Mouse (Mus musculus): ENCODE measurements around the gene Fam198b. TPM values are rescaled to one million over a fixed set of nuclear protein-coding genes. Genes with fewer than 3 reads are reported as not detected.
"Not testable (repeated sequence)": the region's sequence is repeated elsewhere in the genome, so short reads cannot be mapped to it uniquely, and the experiment has no call there.

Fam198b gene
- total RNA-seq, 2 experiments from 2014 or later = 4.8 to 5.8 TPM

DNA sequence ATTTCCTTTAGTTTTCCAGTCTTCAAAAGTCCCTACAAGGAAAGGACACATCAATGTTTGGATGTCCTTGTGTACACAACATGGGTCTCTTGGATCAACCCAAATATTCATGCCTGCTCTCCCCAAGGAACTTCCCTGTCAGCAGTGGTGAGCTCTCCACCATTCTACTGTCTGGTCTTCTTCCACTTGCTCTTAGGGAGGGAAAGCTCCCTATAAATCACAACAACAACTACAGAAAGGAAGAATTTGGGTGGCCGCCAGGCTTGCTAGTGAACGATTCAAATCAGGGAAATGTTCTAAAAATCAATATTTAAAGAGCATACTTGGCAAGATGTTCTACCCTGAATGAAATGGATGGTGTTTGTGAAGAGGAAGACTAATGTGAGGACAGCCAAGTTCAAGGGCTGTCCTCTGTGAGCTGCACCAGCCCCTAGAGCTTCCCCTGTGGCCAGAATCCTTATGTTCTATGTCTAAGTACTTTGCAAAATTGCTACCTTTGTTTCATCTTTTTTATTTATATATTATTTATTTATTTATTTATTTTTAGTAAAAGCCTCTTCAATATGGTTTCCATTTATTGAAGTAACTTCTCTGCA, 68.9 kb downstream of the Fam198b start:
- Histone ChIP-seq H3K27ac (no peak overlapping the region), H3K4me3 (no peak overlapping the region)
- DNase-seq (ENCODE audit: low spot score in 2 of 2) = no peak
- TF ChIP-seq CTCF (conservative IDR thresholded peaks at IDR 0.05) = no peak

DNA sequence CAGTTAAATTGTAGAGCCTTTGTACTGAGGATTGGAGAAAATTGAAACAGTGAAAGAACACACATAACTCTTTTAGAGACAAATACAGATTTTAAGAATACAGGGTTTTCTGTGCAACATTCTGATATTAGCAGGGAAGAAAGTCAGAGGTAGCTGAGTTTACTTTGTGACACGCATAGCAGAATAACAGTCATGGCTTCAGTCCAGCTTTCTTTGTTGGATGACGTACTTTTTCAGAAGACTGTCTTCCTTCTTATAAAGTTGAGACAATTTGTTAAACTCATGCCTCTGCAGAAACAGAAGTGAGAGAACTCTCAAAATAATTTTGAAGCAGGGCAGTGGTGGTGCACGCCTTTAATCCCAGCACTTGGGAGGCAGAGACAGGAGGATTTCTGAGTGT, 70.9 kb downstream of the Fam198b start:
- Histone ChIP-seq H3K27ac (no peak overlapping the region), H3K4me3 (no peak overlapping the region)
- no peak for DNase-seq (ENCODE audit: low spot score in 2 of 2)
- TF ChIP-seq CTCF (conservative IDR thresholded peaks at IDR 0.05) = no peak

DNA sequence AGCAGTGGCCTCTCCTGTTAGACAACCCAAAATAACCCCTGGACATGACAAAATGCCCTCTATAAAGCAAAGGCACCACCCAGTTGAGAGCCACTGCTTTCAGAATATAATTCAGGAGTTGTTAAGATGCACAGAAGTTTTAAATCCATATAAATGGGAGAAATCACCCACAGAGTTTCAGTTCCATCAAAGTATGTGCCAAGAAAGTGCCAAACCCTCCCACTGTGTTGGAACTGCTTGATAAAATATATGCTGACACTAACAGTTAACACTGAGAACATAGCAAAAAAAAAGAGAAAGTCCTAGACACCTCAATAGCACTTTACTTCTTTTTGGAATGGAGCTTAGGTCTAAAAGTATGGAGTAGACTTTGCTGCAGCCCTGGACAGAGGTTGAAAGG, 72.5 kb downstream of the Fam198b start:
- H3K4me3 ChIP-seq = no peak overlapping the region
- no peak for TF ChIP-seq CTCF (conservative IDR thresholded peaks at IDR 0.05)
- peak in 1 of 2 experiments; percentile 19 for DNase-seq (ENCODE audit: low spot score in 2 of 2)
- no peak overlapping the region for H3K27ac ChIP-seq

GRCm38 (mm10) chr3:79957752-79958151, 73.4 kb downstream of the Fam198b start:
- TF ChIP-seq CTCF (conservative IDR thresholded peaks at IDR 0.05) = no peak

DNA sequence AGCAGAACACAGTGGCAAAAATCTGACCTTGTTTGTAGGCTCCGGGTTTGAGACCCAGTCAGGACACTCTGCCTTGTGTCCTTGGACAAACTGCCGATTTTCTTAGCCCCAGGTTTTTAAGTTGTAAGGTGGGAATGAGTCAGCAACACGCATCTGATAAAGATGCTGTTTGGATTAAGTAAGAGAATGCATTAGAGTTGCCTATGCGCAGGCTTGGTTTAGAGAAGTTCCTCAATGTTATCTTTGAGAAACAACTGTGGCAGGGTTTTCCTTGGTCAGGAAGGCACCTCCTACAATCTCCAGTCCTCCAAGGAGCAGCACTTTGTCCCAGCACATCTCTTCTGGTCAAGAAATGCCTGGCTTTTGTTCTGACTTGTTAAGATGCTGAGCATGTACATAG, 82.4 kb downstream of the Fam198b start:
- DNase-seq (ENCODE audit: low spot score in 2 of 2) = no peak
- H3K27ac ChIP-seq = no peak overlapping the region
- H3K4me3 ChIP-seq = no peak overlapping the region
- no peak for TF ChIP-seq CTCF (conservative IDR thresholded peaks at IDR 0.05)

More at GRCm38 (mm10) chr3:79957752-79958151, 73.4 kb downstream of the Fam198b start:
- no peak for DNase-seq (ENCODE audit: low spot score in 2 of 2)
- Histone ChIP-seq H3K27ac (peak overlapping the region; percentile 40; the same call in 1 of the 2 replicates), H3K4me3 (no peak overlapping the region)

GRCm38 (mm10) chr3:79967346-79967745, 83.0 kb downstream of the Fam198b start:
- TF ChIP-seq CTCF (conservative IDR thresholded peaks at IDR 0.05) = no peak
- Histone ChIP-seq H3K27ac (no peak overlapping the region), H3K4me3 (no peak overlapping the region)
- DNase-seq (ENCODE audit: low spot score in 2 of 2) = no peak

GRCm38 (mm10) chr3:79968426-79968825, 84.1 kb downstream of the Fam198b start:
- DNase-seq (ENCODE audit: low spot score in 2 of 2) = no peak
- no peak for TF ChIP-seq CTCF (conservative IDR thresholded peaks at IDR 0.05)
- Histone ChIP-seq H3K27ac (no peak overlapping the region), H3K4me3 (no peak overlapping the region)

- H3K4me3 ChIP-seq; H3K27ac ChIP-seq; DNase-seq (ENCODE audit: low spot score in 2 of 2): not testable (repeated sequence)
These were observed 85.2 kb downstream of the Fam198b start for GRCm38 (mm10) chr3:79969536-79969935.

GRCm38 (mm10) chr3:79970070-79970469, 85.7 kb downstream of the Fam198b start:
- no peak for DNase-seq (ENCODE audit: low spot score in 2 of 2)
- H3K27ac ChIP-seq = no peak overlapping the region

GRCm38 (mm10) chr3:79970498-79970897, 86.2 kb downstream of the Fam198b start:
- no peak for TF ChIP-seq CTCF (conservative IDR thresholded peaks at IDR 0.05)
- no peak for DNase-seq (ENCODE audit: low spot score in 2 of 2)

More at GRCm38 (mm10) chr3:79970070-79970469, 85.7 kb downstream of the Fam198b start:
- no peak for TF ChIP-seq CTCF (conservative IDR thresholded peaks at IDR 0.05)
- H3K4me3 ChIP-seq = no peak overlapping the region

DNA sequence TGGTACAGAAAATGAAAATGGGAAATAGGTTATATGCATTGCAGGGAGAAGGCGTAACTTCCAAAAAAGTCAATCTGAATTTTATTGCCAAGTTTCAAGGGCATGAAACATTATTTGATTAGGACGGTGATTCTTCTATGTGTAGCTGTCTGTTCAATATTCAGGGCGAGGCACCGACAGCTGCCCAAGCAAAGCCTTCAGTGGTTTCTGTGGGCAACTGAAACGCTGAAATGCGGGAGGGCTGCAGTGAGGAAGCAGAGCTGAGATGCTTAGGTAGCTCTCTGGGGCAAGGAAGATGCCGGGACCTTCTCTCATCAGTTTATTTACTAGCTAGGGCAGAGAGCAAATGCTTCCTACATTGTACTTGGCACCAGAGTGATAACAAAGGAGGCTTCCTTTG, 87.2 kb downstream of the Fam198b start:
- no peak for DNase-seq (ENCODE audit: low spot score in 2 of 2)
- Histone ChIP-seq H3K27ac (0 out of 2 replicates have a peak overlapping the region, but pooled peaks have one; percentile 32), H3K4me3 (no peak overlapping the region)
- no peak for TF ChIP-seq CTCF (conservative IDR thresholded peaks at IDR 0.05)

More at GRCm38 (mm10) chr3:79970498-79970897, 86.2 kb downstream of the Fam198b start:
- H3K27ac ChIP-seq = no peak overlapping the region
- H3K4me3 ChIP-seq = no peak overlapping the region

DNA sequence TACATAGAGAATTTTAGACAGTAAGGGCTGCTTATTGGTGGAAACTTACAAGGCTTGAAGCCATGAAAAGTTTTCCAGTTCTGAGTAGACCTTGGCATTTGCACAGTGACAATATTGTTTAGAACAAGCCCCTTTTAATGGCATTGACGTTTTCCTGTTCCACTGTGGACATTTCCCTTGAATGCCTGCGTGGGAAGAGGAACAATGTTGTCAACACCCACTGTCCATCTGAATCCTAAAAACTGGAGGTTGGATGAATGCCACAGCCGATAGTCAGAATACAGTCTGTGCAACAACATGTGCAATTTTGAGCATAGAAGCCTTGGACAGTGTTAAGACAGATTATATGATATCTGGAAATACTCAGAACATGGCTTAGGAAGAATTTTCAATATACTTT, 92.5 kb downstream of the Fam198b start:
- peak; percentile 71 to 78 for DNase-seq (ENCODE audit: low spot score in 2 of 2)
- TF ChIP-seq CTCF (conservative IDR thresholded peaks at IDR 0.05) = no peak

GRCm38 (mm10) chr3:79977656-79978450, 93.5 kb downstream of the Fam198b start:
- no peak for DNase-seq (ENCODE audit: low spot score in 2 of 2)
- TF ChIP-seq CTCF (conservative IDR thresholded peaks at IDR 0.05) = no peak
- H3K27ac ChIP-seq = peak overlapping the region; percentile 64
- no peak overlapping the region for H3K4me3 ChIP-seq

More for the DNA sequence above, 92.5 kb downstream of the Fam198b start:
- Histone ChIP-seq H3K4me3 (no peak overlapping the region), H3K27ac (peak overlapping the region; percentile 64)

GRCm38 (mm10) chr3:79980714-79981113, 96.4 kb downstream of the Fam198b start:
- no peak for TF ChIP-seq CTCF (conservative IDR thresholded peaks at IDR 0.05)
- H3K4me3 ChIP-seq = no peak overlapping the region
- H3K27ac ChIP-seq = no peak overlapping the region
- no peak for DNase-seq (ENCODE audit: low spot score in 2 of 2)
